Mouse (Mus musculus): Measurements from ENCODE around the gene Ankrd7. TPM values are rescaled to one million over a fixed set of nuclear protein-coding genes. Genes with fewer than 3 reads are reported as not detected.

The Ankrd7 gene
- polyA plus RNA-seq, 1 experiment = 0.04 TPM

DNA sequence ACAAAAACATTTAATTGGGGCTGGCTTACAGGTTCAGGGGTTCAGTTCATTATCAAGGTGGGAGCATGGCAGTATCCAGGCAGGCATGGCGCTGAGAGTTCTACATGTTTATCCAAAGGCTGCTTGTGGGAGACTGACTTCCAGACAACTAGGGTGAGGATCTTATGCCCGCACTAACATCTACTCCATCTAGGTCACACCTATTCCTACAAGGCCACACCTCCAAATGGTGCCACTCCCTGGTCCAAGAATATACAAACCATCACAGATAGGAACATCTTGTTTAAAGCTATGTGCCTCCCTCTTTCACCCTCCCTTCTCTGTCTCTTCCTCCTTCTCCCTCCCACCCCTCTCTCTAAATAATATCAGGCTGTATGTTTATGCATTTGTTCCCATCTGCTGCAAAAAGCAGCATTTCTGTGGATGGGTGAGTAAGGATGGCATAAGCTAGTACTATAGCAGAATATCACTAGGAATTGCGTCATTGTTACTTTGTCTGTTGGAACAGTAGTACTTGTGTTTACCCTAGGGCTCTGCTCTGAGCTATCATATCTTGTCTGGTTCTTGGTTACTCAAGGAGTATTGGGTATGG, 9.5 kb upstream of the Ankrd7 start:
- no peaks in the 10 kb centered on the region for H3K27me3 ChIP-seq (ENCODE audit: control insufficient read depth)
- no peaks in the 10 kb centered on the region; the same call in 1 of the 2 replicates for H3K9me3 ChIP-seq (ENCODE audit: control insufficient read depth, low read length)
- peaks cover 67% of the 10 kb centered on the region for H3K36me3 ChIP-seq (ENCODE audit: control insufficient read depth)
- H3K4me3 ChIP-seq (replicated peaks) = no peak overlapping the region
- TF ChIP-seq GATA1 (IDR thresholded peaks at IDR 0.05; ENCODE audit: low read length) = no peak
- TF ChIP-seq TAL1 (IDR thresholded peaks at IDR 0.05; ENCODE audit: low read length) = no peak
- H3K4me1 ChIP-seq (ENCODE audit: control insufficient read depth) = no peaks in the 10 kb centered on the region

DNA sequence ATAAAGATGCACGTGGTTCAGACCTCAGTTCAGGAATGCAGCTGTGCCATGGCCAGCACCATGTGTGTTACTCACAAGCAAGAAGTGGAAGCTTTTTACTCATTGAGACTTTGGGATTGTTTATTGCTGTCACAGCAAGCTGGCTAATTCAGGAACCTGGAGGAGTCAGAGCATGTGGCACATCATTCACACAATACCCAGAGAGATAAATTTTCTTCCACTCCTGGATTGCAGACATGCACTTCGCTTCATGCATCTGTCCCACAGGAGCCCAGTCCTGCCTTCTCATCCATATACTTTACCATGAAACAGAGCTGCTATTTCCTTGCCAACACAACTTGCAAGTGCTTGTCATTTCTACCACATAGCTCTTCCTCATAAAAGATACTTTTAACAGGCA, 22.9 kb downstream of the Ankrd7 start:
- Histone ChIP-seq H3K4me3 (replicated peaks) (no peak overlapping the region), H3K36me3 (ENCODE audit: control insufficient read depth) (no peaks in the 10 kb centered on the region), H3K4me1 (ENCODE audit: control insufficient read depth) (no peaks in the 10 kb centered on the region), H3K27me3 (ENCODE audit: control insufficient read depth) (no peaks in the 10 kb centered on the region), H3K9me3 (ENCODE audit: control insufficient read depth, low read length) (no peaks in the 10 kb centered on the region)
- TF ChIP-seq TAL1 (IDR thresholded peaks at IDR 0.05; ENCODE audit: low read length) (no peak), GATA1 (IDR thresholded peaks at IDR 0.05; ENCODE audit: low read length) (no peak)

DNA sequence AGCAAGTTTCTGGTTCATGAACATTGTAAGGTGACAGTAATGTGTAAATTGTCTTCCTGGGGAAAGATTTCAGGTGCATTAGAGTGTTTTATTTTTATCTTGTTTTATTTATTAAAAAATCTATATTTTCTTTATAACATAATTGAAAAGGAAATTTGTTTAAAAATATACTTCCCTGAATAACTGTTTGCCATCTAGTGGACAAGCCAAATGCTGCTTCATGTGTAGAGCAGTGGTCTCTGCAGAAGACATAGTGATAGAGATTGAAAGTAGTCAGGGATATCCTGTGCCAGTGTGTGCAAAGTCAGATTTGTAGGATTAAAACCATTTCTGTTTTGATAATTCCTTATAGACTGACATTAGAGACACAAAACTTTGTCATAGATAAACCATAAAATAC, 28.0 kb downstream of the Ankrd7 start:
- H3K27me3 ChIP-seq (ENCODE audit: control insufficient read depth) = no peaks in the 10 kb centered on the region
- no peaks in the 10 kb centered on the region for H3K4me1 ChIP-seq (ENCODE audit: control insufficient read depth)
- no peaks in the 10 kb centered on the region for H3K9me3 ChIP-seq (ENCODE audit: control insufficient read depth, low read length)
- no peaks in the 10 kb centered on the region for H3K36me3 ChIP-seq (ENCODE audit: control insufficient read depth)
- H3K4me3 ChIP-seq (replicated peaks) = no peak overlapping the region
- TF ChIP-seq TAL1 (IDR thresholded peaks at IDR 0.05; ENCODE audit: low read length) (no peak), GATA1 (IDR thresholded peaks at IDR 0.05; ENCODE audit: low read length) (no peak)

DNA sequence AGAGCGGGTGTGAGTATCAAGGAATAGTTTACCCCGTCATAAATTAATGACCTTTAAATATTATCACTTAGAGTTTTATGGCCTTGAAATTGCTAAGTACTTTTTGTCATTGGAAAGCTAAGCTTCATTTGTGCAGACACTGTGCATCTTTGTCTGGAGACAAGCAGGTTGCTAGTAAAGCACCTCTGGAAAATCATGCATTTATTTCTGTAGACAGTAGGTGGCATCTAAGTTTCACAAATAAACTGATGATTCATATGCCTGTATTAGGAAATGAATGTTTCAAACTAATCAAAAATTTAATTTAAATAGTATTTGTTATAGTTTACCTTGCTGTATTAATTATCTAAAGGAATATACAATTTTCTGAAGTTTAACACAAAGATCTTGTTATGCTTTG, 41.1 kb downstream of the Ankrd7 start:
- Histone ChIP-seq H3K36me3 (ENCODE audit: control insufficient read depth) (no peaks in the 10 kb centered on the region), H3K27me3 (ENCODE audit: control insufficient read depth) (no peaks in the 10 kb centered on the region), H3K4me3 (replicated peaks) (no peak overlapping the region), H3K9me3 (ENCODE audit: control insufficient read depth, low read length) (no peaks in the 10 kb centered on the region), H3K4me1 (ENCODE audit: control insufficient read depth) (no peaks in the 10 kb centered on the region)
- no peak for TF ChIP-seq GATA1 (IDR thresholded peaks at IDR 0.05; ENCODE audit: low read length)
- no peak for TF ChIP-seq TAL1 (IDR thresholded peaks at IDR 0.05; ENCODE audit: low read length)

DNA sequence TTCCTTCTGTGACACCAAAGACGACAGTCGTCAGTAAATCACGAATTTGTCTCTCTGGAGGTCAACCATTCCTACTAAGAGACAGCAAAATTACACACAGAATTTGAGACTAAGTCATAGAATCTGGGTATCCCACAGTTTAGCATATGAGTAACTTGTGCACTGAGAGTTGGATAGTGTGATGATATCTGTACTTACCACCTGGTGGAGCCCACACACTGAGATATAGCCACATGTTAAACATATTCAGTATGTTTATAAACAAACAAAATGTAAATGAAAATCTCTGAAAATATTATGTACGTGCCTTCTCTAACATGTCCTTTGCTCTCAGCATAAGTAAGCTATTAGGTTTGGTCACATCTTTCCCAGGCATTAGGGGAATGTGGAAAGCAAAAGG, 47.1 kb downstream of the Ankrd7 start:
- H3K36me3 ChIP-seq (ENCODE audit: control insufficient read depth) = no peaks in the 10 kb centered on the region
- H3K27me3 ChIP-seq (ENCODE audit: control insufficient read depth) = no peaks in the 10 kb centered on the region
- no peaks in the 10 kb centered on the region for H3K4me1 ChIP-seq (ENCODE audit: control insufficient read depth)
- H3K9me3 ChIP-seq (ENCODE audit: control insufficient read depth, low read length) = no peaks in the 10 kb centered on the region
- no peak overlapping the region for H3K4me3 ChIP-seq (replicated peaks)
- TF ChIP-seq GATA1 (IDR thresholded peaks at IDR 0.05; ENCODE audit: low read length) (no peak), TAL1 (IDR thresholded peaks at IDR 0.05; ENCODE audit: low read length) (no peak)

DNA sequence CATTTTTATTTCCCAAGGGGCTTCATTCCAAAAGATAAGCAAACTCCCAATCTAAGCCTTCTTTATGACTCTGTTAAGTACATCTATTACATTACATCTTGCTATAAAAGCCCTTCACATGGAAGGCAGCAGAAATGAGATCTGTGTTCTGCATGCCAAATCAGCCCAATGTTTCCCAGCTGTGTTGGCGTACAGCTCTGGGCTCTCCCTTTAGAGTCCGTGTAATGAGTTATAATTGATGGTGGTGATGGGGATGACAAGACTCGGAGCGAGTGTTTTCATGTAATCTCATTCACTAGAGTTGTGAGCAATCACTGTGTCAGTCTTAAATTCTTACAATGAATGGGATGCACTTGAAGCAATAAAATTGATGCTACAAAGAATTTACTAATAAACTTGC, 49.9 kb downstream of the Ankrd7 start:
- no peaks in the 10 kb centered on the region for H3K27me3 ChIP-seq (ENCODE audit: control insufficient read depth)
- TF ChIP-seq TAL1 (IDR thresholded peaks at IDR 0.05; ENCODE audit: low read length) = no peak
- TF ChIP-seq GATA1 (IDR thresholded peaks at IDR 0.05; ENCODE audit: low read length) = no peak
- no peaks in the 10 kb centered on the region for H3K9me3 ChIP-seq (ENCODE audit: control insufficient read depth, low read length)
- H3K4me3 ChIP-seq (replicated peaks) = no peak overlapping the region
- no peaks in the 10 kb centered on the region for H3K4me1 ChIP-seq (ENCODE audit: control insufficient read depth)
- no peaks in the 10 kb centered on the region for H3K36me3 ChIP-seq (ENCODE audit: control insufficient read depth)

DNA sequence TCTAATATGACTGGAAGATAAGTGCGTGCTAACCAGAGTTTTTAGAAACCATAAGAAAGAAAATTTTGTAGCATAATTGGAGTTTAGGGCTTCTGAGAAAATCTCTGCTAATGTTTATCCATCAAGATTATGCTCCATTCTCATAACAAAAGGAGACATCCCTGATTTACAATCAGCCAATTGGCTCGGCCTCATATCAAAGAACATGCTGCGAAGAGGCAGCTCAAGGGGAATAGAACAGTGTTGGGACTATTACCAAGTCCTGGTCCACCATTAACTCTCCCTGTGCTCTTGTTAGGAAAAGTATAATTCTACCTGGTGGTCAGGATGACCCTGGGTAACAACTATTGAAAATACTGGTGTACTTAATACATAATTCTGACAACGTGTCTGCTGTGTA, 50.4 kb downstream of the Ankrd7 start:
- TF ChIP-seq GATA1 (IDR thresholded peaks at IDR 0.05; ENCODE audit: low read length) (no peak), TAL1 (IDR thresholded peaks at IDR 0.05; ENCODE audit: low read length) (no peak)
- H3K9me3 ChIP-seq (ENCODE audit: control insufficient read depth, low read length) = no peaks in the 10 kb centered on the region
- no peak overlapping the region for H3K4me3 ChIP-seq (replicated peaks)
- H3K36me3 ChIP-seq (ENCODE audit: control insufficient read depth) = no peaks in the 10 kb centered on the region
- no peaks in the 10 kb centered on the region for H3K4me1 ChIP-seq (ENCODE audit: control insufficient read depth)
- no peaks in the 10 kb centered on the region for H3K27me3 ChIP-seq (ENCODE audit: control insufficient read depth)

Other genes with a start within 250 kb of the Ankrd7 start
- 0.62 and 1.9 TPM in 2 replicates for gene Lsm8, start 17.7 kb upstream of the Ankrd7 start, polyA plus RNA-seq (2012)